Mouse (Mus musculus) urinary bladder, postnatal 14 days (tissue): ENCODE measurements around the gene Psen1.

Source experiments
- DNase-seq: peaks from one replicate; pipeline ENCODE4 v3.0.0; 2021; ENCODE audit warnings: low spot score

Gene Psen1

GRCm38 (mm10) chr12:83687934-83688315 lies at the start of gene Psen1:
TSS of gene Psen1 (plus strand) at chr12:83688152.
- DNase-seq: peak; percentile 94

- DNase-seq: no peak
Measured at GRCm38 (mm10) chr12:83641233-83641632, 46.7 kb upstream of the Psen1 start.

GRCm38 (mm10) chr12:83643116-83643515 lies 44.8 kb upstream of the Psen1 start:
- no peak for DNase-seq

GRCm38 (mm10) chr12:83650346-83650745 lies 37.6 kb upstream of the Psen1 start:
- no peak for DNase-seq

- no peak for DNase-seq
Measured at GRCm38 (mm10) chr12:83651414-83651813, 36.5 kb upstream of the Psen1 start.

GRCm38 (mm10) chr12:83685466-83685865 lies 2.5 kb upstream of the Psen1 start:
- no peak for DNase-seq

GRCm38 (mm10) chr12:83686575-83687350 lies 1.2 kb upstream of the Psen1 start:
- DNase-seq: no peak

- peak; percentile 57 for DNase-seq
Measured at GRCm38 (mm10) chr12:83688316-83689086, 549 bp downstream of the Psen1 start.

GRCm38 (mm10) chr12:83689087-83689432 lies 1.1 kb downstream of the Psen1 start:
- DNase-seq: no peak

GRCm38 (mm10) chr12:83694011-83694410 lies 6.1 kb downstream of the Psen1 start:
- no peak for DNase-seq

- DNase-seq: no peak
Measured at GRCm38 (mm10) chr12:83694669-83695068, 6.7 kb downstream of the Psen1 start.

GRCm38 (mm10) chr12:83698637-83699036 lies 10.7 kb downstream of the Psen1 start:
- DNase-seq: no peak

- no peak for DNase-seq
Measured at GRCm38 (mm10) chr12:83701608-83702007, 13.7 kb downstream of the Psen1 start.

GRCm38 (mm10) chr12:83702796-83703195 lies 14.8 kb downstream of the Psen1 start:
- DNase-seq: no peak

- no peak for DNase-seq
Measured at GRCm38 (mm10) chr12:83706951-83707350, 19.0 kb downstream of the Psen1 start.

GRCm38 (mm10) chr12:83708160-83709092 lies 20.5 kb downstream of the Psen1 start:
- DNase-seq: no peak

GRCm38 (mm10) chr12:83709934-83710333 lies 22.0 kb downstream of the Psen1 start:
- no peak for DNase-seq

- peak; percentile 45 for DNase-seq
Measured at GRCm38 (mm10) chr12:83713749-83714148, 25.8 kb downstream of the Psen1 start.

- DNase-seq: no peak
Measured at GRCm38 (mm10) chr12:83716416-83717184, 28.6 kb downstream of the Psen1 start.

- DNase-seq: no peak
Measured at GRCm38 (mm10) chr12:83719431-83719830, 31.5 kb downstream of the Psen1 start.

GRCm38 (mm10) chr12:83721281-83721680 lies 33.3 kb downstream of the Psen1 start:
- DNase-seq: peak; percentile 36

GRCm38 (mm10) chr12:83723037-83723436 lies 35.1 kb downstream of the Psen1 start:
- DNase-seq: no peak
